In the genomic region with DNA sequence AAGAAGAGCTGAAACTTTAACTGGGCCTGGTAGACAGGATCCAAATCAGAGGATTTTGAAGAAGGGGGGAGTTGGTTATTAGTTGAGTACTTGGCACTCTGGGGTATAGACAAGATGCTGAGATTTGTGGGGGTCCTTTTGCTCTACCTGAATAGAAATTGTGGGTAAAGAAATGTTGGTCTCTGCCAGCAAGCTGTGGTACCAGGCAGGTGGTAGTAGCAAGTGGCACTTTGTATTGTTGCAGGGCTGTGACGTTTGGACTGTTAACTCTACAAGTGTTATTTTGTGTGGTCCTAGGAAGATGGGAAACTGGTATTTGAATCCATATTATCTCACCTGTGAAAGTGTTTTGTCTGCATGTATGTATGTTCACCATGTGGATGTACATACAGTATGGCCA, we compare ENCODE assay signal across 20 mouse cellular contexts. TPM values are rescaled to one million over a fixed set of nuclear protein-coding genes. Genes with fewer than 3 reads are reported as not detected.
DNase-seq lines count a peak whose midpoint lies in the region; ATAC-seq and TF ChIP-seq lines count a peak whose summit lies in the region.
"Had no signal": no experiment of that assay in that cellular context is flagged by ENCODE, and none has a peak within 500 bp of the region (broad histone marks: within the 10 kb centered on the region; RNA-seq: fewer than 3 reads in every experiment).

No protein-coding gene starts in this region.

- H3K9me3 ChIP-seq in heart, postnatal 0 days (replicated peaks; ENCODE audit: control insufficient read depth, low read length), result no peaks in the 10 kb centered on the region
- no peaks in the 10 kb centered on the region for H3K9me3 ChIP-seq in lung, postnatal 0 days (ENCODE audit: low read length)
- H3K9me3 ChIP-seq: embryonic facial prominence, embryonic 15.5 days; forebrain, embryonic 10.5 days; heart, embryonic 13.5 days; hindbrain, embryonic 10.5 days had no signal

- peaks cover 100% of the 10 kb centered on the region for H3K79me2 ChIP-seq in macrophage (ENCODE audit: inconsistent target)

- H3K4me3 ChIP-seq in heart, postnatal 0 days (ENCODE audit: low read depth, low read length), result no peak overlapping the region
- no peak overlapping the region for H3K4me3 ChIP-seq in lung, postnatal 0 days (ENCODE audit: low read depth, low read length)
- H3K4me3 ChIP-seq in macrophage (ENCODE audit: inconsistent target), result no peak overlapping the region
- H3K4me3 ChIP-seq: embryonic facial prominence, embryonic 15.5 days; erythroblast, embryonic 14.5 days; forebrain, embryonic 10.5 days; heart, embryonic 13.5 days; hindbrain, embryonic 10.5 days had no signal

- peaks cover 47% of the 10 kb centered on the region for H3K4me1 ChIP-seq in heart, postnatal 0 days (ENCODE audit: control insufficient read depth, insufficient read depth)
- H3K4me1 ChIP-seq in lung, postnatal 0 days (ENCODE audit: insufficient read depth, low read depth, low read length), result peaks cover 34% of the 10 kb centered on the region; the same call in 1 of the 2 replicates

- H3K27ac ChIP-seq in heart, postnatal 0 days (ENCODE audit: low read depth), result 0 out of 2 replicates have a peak overlapping the region, but pooled peaks have one; percentile 25
- H3K27ac ChIP-seq in lung, postnatal 0 days (ENCODE audit: low read length), result 0 out of 2 replicates have a peak overlapping the region, but pooled peaks have one; percentile 1
- peak overlapping the region; percentile 79 for H3K27ac ChIP-seq in macrophage
- H3K27ac ChIP-seq: embryonic facial prominence, embryonic 15.5 days; forebrain, embryonic 10.5 days; heart, embryonic 13.5 days; hindbrain, embryonic 10.5 days; hindbrain, embryonic 14.5 days had no signal

- no peak for TF ChIP-seq CTCF in heart, postnatal 0 days (IDR thresholded peaks at IDR 0.05; ENCODE audit: low read depth)
- TF ChIP-seq CTCF in lung, postnatal 0 days (IDR thresholded peaks at IDR 0.05), result no peak

- H3K27me3 ChIP-seq in heart, postnatal 0 days (ENCODE audit: control insufficient read depth, insufficient read depth, low read length), result no peaks in the 10 kb centered on the region
- no peaks in the 10 kb centered on the region for H3K27me3 ChIP-seq in lung, postnatal 0 days (replicated peaks; ENCODE audit: insufficient read depth, low read length)
- H3K27me3 ChIP-seq: embryonic facial prominence, embryonic 15.5 days; heart, embryonic 13.5 days had no signal

- 46% methylated on average over 1 of the region's 1 CpGs for WGBS in heart, postnatal 0 days
- WGBS in lung, postnatal 0 days, result 74% methylated on average over 1 of the region's 1 CpGs
- WGBS in macrophage (ENCODE audit: missing documents), result 100% methylated on average over 1 of the region's 1 CpGs

- DNase-seq in heart, postnatal 0 days (ENCODE audit: low spot score), result no peak
- DNase-seq in heart, postnatal 36 days, result no peak
- DNase-seq in lung, postnatal 0 days (ENCODE audit: low spot score), result no peak
- DNase-seq in lung, postnatal 10 days, result no peak
- DNase-seq in right cerebral cortex, adult 2 months (ENCODE audit: low spot score in 2 of 2), result no peak
- DNase-seq: adrenal gland, adult 2 months; adrenal gland, postnatal 25 days; cerebellum, adult 8-10 months; cerebellum, postnatal 14 days; embryo, embryonic 11 days; gastrocnemius, postnatal 10 days; heart, postnatal 14 days had no signal

- no peaks in the 10 kb centered on the region for H3K36me3 ChIP-seq in heart, postnatal 0 days (replicated peaks; ENCODE audit: control insufficient read depth, insufficient read depth, low read length)
- H3K36me3 ChIP-seq in lung, postnatal 0 days (ENCODE audit: insufficient read depth, low read length), result no peaks in the 10 kb centered on the region
- H3K36me3 ChIP-seq in macrophage (ENCODE audit: inconsistent target), result no peaks in the 10 kb centered on the region; the same call in 1 of the 2 replicates
- H3K36me3 ChIP-seq: embryonic facial prominence, embryonic 15.5 days; forebrain, embryonic 10.5 days; heart, embryonic 13.5 days; hindbrain, embryonic 10.5 days had no signal

- intact Hi-C loops in heart, postnatal 36 days (cut with DNase I), result loop anchor here (2.0 kb wide), 1 partner anchor 19 kb away; no protein-coding TSS in a partner anchor

- H3K4me2 ChIP-seq in heart, postnatal 0 days (ENCODE audit: low read depth, low read length), result no peak overlapping the region
- no peak overlapping the region for H3K4me2 ChIP-seq in lung, postnatal 0 days (replicated peaks; ENCODE audit: low read depth, low read length)
- H3K4me2 ChIP-seq: embryonic facial prominence, embryonic 15.5 days; heart, embryonic 13.5 days; hindbrain, embryonic 14.5 days had no signal

- TF ChIP-seq EP300 in heart, postnatal 0 days (IDR thresholded peaks at IDR 0.05; ENCODE audit: low read depth), result no peak
- TF ChIP-seq EP300 in lung, postnatal 0 days (IDR thresholded peaks at IDR 0.05), result no peak

- H3K9ac ChIP-seq in heart, postnatal 0 days (replicated peaks; ENCODE audit: low read depth, low read length), result no peak overlapping the region
- H3K9ac ChIP-seq in lung, postnatal 0 days (replicated peaks; ENCODE audit: low read depth), result no peak overlapping the region
- H3K9ac ChIP-seq: embryonic facial prominence, embryonic 15.5 days; hindbrain, embryonic 14.5 days had no signal

- no peak for ATAC-seq in heart, postnatal 0 days (ENCODE audit: insufficient read depth, low read depth)
- ATAC-seq in lung, postnatal 0 days, result no peak
- ATAC-seq: forebrain, embryonic 14.5 days had no signal

RNA-seq across cellular contexts. Expression of a gene that starts 55.6 kb away (rescaled TPM):
- total RNA-seq in heart, postnatal 0 days (2014; rRNA removed; ENCODE audit: low replicate concordance), result 50.2 and 50.6 TPM in 2 replicates
- 15.1 and 15.4 TPM in 2 replicates for polyA plus RNA-seq in heart, postnatal 0 days (2015; fragmentation: Nextera tagmentation; extraction: Ambion mirVana)
- 10 to 100 TPM; 72.2 to 76.1 TPM for total RNA-seq in heart, postnatal 36 days (2021)
- 26.5 and 34.9 TPM in 2 replicates for polyA plus RNA-seq in lung, postnatal 0 days (2015; fragmentation: Nextera tagmentation; extraction: Ambion mirVana)
- total RNA-seq in macrophage (2018; cell fraction: chromatin; rRNA removed), result 100 to 1,000 TPM in 21 of 26 experiments, 10 to 100 TPM in 5; 82.5 to 344 (median 177) TPM
- 100 to 1,000 TPM in 25 of 26 experiments, 10 to 100 TPM in 1; 98.6 to 237 (median 169) TPM for total RNA-seq in macrophage (2018; cell fraction: cytosol; rRNA removed)
- total RNA-seq in macrophage (2018; cell fraction: nucleus; rRNA removed), result 100 to 1,000 TPM; 137 to 428 (median 289) TPM
- 67.3 to 91.5 TPM (median 72.0 TPM) in 3 replicates for polyA plus RNA-seq in macrophage (2018)

Comparison
In these comparisons a context has a peak if more than half of its experiments do, and no peak if none do; other contexts are left out.
1. H3K27ac ChIP-seq: peak in every context shown above with its lines; median percentile 79 in macrophage; 25 in heart, postnatal 0 days; 1 in lung, postnatal 0 days.